Mouse (Mus musculus): ENCODE data around the gene Gab1.

Gab1 gene

DNA sequence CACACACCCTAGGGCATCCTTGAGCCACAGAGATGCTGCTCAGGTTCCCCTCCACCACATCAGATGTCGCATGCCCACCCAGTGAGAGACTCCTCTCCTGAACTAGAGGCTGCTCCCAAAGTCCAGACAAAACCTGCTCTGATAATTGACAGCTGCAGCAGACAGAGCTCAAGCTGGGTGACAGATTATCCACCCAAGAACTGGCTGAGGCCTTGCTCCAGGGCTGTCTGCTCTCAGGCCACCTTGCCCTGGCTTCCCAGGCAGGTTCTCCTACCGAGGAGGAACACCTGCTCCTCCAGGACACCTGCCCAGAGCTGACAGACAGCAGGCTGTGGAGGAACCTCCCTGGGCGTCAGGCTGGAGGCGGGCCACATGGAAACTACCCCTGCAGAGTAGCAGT, 7.6 kb downstream of the Gab1 start:
- no peak for DNase-seq (ENCODE audit: low spot score)

DNA sequence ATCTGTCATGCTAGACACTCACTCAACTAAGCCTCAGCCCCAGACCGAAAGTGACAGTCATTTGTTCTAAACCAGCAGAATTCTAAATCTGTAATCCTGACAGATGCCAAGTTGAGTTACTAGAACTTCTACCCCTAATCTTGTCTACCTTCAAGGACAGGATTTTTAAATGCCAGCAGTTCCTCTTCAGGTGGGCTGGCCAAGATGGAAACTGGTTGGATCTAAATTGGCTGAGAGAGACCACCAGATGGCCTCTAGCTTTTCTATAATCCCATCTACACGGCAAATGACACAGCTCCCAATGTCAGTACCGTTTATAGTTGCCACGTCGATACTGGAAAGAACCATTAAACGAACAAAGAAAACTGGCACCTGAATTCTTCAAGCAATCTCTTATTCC, 8.9 kb downstream of the Gab1 start:
- DNase-seq (ENCODE audit: low spot score) = no peak

DNA sequence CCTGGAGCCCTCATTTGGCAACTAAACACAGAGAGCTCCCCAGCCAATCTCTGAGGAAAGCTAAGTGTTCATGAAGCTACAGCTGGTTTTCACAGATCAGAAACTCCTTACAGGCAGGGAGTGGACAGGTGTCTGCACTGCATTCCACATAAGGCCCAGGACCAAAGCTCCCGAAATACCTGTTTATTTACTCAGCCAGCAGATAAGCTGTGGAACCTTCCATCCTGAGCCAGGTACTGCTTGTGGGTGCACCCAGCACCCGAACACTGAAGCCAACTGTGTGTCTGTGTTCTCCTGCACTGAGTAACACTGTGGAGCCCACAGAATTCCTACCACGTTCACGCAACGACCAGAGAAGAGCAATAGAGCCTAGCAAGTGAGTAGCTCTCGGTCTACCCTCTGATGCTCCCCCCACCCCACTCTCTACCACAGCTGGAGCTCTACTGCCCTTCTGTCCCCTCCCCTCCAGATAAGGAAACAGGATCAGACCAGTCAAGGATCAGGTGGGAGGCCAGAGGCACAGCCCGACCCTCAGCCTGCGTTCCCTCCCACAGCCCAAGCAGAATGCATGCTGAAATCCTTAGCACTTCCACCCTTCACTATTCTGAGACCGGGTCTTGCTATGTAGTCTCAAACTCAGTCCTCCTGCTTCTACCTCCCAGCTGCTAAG, 9.6 kb downstream of the Gab1 start:
- no peak for DNase-seq (ENCODE audit: low spot score)

DNA sequence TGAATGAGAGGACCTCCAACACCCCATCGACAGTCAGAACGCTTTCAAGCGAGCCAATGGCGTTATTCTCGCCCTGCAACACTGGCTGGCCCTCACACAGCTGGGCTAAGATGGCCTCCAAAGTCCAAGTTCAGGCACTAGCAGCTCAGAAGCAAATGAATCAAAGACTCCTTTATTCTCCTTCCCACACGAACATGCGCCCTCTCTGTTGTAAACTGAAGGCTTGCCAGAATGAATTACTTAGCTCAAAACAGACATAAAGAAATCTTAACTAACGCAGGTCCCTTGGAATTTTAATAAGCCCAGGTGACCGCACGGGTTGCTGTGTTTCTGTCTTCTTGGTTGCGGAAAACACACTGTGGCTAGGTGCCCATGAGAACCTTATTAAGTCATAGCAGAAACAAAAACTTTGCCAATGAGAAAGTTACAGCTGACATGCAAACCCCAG, 10.4 kb downstream of the Gab1 start:
- DNase-seq (ENCODE audit: low spot score) = no peak

DNA sequence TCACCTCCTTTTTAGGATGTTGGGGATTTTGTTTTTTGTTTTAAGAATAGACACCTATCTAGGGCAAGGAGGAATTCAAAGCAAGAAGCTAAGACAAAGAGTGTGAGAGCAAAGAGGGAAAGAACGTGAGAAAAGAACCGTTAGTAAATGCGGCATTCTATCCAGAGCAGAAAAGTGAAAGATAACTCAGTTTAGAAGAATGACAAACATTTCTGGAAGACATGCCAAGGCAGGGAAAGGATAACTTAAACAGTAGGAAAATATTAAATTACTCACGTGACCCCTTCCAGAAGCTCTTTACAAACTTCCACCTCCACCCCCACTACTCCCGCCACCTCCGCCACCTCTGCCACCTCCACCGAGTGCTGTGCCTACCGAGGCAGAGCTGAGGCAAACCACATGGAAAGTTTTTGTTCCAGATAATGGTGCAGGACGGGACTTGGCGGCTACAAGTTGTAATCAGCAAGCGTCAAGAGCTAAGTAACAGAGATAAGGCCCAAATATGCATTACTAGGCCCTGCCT, 11.5 kb downstream of the Gab1 start:
- DNase-seq (ENCODE audit: low spot score) = no peak

DNA sequence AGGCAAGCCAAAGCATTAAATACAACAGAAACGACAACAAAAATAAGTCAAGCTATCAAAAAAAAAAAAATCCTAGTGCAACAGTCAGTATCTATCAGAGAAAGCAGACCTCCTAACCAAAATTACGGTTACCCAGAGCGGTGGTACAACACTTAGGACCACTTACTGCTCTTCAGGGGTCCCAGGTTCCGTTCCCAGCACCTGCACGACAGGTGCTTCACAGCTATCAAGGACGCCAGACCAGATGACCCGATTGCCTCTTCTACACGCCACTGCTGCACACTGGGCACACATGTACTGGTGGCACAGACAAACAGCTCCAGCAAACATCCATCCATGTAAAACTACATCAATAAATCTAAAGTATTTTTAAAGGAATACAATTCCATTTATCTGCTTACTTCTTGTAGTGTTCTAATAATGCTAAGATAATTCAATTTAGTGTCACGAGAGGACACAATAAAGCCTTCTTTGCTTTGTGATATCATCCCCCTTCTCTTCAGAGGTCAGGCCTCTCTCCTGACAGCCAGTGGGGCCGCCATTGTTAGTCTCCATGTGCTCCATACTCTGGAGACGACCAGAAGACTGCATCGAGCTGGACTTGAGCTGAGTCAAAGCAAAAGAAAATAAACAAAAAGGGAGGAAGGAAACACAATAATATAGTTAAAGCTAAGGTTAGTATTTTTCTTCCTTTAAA, 12.2 kb downstream of the Gab1 start:
- no peak for DNase-seq (ENCODE audit: low spot score)

DNA sequence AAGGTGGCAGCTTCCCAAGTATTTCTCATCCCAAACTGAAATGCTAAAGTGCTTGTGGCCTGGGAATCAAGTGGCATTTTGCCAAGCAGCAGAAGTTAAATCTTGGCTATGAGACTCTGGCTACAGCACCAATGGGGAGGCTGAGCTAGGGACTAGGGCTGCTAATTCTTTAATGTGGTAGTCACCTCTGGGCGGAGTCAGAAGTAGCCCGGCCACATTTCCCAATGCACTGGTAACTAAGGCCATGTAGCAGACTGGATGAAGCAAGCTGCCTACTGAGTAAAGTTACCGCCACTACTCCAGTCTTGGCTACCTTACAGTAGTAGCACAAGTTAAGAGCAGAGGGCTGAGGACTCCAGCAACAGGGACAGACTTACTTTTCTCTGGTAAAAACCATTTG, 12.7 kb downstream of the Gab1 start:
- no peak for DNase-seq (ENCODE audit: low spot score)

DNA sequence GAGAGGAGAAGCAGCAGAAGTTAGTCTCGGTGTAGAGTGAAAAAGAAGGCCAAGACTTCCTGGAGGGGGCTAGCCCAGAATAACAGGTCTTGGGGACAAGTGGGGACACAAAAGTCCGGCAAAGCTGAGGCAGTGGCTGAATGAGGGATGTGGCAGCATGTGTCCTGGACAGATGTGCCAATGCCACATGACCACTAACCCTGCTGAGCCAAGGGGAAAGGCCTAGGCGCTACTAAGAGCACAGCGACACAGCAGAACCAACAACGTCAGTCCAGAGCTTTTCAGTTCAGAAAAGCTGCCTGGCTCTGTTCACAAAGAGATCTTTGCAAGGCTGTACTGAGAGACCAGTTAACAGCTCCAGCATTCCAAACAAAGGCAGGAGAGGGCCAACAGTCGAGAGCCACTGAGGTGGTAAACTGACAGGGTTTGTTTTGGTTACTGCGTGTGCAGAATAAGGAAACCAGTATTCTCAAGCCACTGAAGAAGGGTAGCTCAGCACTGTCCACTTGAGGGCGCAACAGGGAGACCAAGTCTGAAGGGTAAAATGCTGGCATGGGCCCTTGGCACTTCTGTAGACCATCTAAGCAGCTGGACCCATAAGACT, 15.0 kb downstream of the Gab1 start:
- no peak for DNase-seq (ENCODE audit: low spot score)

DNA sequence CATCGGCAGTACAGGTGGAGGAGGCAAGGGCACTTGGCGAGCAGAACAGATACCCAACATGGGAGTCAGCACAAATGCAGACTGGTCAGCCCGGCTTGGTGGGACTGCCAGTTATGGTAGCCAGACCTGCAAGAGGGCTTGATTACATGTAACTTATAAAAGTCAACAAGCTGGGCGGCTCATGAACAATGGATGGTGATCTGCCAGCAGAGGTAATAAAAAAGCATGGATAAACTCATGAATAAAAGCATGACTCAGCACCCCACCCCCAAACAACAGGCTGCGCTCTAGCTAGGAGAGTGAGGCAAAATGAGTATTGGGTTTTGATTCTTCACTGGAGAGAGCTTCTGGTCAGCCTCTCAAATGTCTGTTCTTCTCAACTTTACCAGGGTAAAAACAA, 16.9 kb downstream of the Gab1 start:
- no peak for DNase-seq (ENCODE audit: low spot score)

DNA sequence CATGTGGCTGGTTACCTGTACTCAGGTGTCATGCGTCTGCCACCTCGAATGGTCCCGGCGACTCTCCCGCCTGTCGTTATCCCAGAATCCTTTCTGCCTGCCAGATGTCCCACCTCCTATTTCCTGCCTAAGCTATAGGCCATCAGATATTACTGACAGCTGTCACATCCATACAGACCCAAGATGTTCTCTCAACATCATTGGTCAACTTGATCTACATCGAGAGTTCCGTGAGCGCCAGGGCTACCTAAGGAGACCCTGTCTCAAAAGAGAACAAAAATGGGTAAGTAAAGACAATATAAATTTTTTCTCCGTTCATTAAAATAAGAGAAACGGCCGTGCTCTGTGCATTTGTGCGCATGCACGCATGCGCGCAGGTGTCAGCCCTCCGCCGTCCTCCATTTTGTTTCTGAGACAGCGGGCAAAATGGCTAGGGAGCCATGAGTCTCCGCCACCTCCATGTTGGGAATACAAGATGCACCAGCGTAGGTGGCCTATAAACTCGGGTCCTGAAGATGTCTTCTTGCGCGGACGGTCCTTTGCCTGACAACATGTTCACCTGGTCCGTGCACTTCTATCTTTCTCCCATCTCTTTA, 21.0 kb downstream of the Gab1 start:
- no peak for DNase-seq (ENCODE audit: low spot score)

DNA sequence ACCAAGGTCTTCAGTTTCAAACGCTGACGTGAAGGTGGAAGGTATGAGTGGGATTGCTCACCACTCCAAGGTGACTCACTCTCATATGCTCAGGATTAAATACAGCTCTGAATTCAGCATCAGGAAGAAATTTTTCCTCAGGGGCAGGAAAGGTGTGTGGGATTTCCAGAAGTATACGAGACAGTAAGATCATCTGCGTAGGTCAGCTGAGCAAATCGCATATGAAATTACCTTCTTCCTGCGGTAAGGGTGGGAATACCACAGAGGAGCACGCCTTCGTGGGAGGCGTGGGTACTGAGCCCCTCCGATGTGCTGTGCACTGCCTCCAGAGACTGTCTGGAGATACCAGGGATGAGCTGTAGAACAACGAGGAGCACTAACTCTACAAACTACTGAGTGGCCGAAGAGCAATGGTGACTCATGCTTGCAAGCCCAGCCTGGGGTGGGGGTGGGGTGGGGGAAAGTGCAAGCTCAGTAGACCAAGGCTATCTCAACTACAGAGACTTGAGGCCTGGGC, 22.4 kb downstream of the Gab1 start:
- DNase-seq (ENCODE audit: low spot score) = no peak

DNA sequence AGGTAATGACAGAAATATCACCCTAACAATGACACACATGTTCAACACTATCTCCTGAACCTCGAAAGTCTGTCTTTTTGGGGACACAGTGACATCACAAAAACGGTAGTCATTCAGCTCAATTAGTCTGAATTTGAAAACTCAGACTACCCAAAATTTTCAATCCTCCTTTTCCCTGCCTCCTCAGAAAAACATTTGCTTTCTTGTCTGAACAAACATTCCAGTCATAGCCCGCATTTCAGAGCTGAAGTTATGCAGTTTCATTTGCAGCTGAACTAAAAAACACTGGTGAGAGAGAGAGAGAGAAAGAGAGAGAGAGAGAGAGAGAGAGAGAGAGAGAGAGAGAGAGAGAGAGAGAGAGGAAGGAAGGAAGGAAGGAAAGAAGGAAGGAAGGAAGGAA, 23.2 kb downstream of the Gab1 start:
- no peak for DNase-seq (ENCODE audit: low spot score)

DNA sequence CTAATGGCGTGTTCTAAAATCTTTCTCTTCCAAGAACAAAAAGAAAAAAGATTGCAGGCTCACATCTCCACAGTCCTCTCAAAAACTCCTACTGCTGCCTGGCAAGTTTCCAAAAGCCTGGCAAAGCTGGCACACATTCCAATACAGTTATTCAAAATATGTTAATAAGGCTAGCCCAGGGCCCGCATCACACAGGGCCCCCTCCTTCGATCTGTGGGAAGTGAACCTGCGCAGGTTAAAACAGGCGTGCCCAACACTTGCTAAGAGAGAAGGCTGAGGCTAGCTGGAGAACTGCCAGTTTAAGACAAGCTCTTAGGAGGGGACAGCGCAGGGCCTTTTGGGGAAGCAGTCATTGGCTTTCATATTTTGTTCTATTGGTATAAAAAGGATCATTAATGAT, 23.7 kb downstream of the Gab1 start:
- no peak for DNase-seq (ENCODE audit: low spot score)

DNA sequence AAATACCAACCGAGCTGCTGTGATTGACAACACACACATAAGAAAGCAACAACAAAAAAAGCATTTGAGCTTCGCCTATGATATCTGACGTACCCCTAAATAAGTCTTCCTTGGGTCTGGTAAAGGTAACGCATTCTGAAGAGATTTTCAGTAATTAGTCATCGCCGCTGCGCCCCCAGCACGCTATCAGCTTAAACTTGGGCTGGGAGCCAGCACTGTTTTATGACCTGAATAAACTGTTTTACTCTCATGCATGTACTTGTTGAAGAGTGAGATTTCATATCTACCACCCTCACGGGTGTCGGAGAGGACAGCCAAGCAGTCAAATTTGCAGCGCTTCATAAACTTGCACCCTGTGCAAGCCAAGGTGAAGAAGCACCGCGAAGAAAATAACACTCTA, 26.7 kb downstream of the Gab1 start:
- DNase-seq (ENCODE audit: low spot score) = no peak

DNA sequence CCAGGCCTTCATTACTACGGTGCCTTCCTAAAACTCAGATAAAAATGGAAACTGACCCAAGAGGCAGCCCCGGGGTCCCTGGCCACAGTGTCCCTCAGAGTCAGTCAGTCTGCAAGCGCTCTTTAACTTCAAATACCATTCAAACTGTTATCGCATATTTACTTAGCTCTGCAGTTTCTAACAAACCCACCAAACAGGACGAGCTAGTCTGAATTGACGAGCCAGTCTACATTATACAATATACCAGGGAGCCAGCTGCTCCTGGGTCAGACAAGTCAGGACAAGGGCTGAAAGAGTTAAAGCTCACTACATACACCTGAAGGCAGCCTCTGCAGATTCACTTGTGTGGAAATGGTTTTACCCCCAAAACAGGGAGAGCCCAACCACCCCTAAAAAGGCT, 27.1 kb downstream of the Gab1 start:
- no peak for DNase-seq (ENCODE audit: low spot score)

DNA sequence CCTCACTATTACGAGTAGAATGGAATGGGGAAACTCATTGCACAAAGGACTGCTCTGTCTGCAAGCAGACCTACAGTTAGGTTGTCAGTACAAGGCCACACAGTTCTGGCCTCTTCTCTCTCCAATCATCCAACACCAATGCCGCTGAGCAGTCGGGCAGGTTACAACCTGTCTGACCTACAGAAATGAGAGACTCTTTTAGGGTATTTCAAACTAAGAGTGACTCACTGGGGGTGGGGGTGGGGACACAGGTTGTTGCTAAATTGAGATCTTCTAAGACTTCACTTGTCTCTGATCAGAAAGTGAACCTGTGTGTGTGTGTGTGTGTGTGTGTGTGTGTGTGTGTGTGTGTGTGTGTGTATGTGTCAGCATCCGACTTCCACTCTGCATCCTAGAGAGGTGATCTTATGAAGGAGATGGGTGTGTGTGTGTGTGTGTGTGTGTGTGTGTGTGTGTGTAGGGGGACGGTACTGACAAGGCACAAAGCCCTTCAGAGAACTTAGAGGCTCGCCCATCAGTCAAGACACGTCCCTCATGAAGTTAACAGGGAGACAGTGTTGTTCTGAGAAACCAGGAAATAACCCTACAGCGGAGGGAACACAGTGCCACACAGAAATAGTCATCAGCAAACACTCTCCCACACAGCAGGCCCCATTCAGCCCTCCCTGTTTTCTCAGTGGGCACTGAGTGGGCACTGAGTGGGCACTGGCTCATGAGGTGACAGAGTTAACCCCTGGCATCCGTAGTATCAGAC, 27.7 kb downstream of the Gab1 start:
- no peak for DNase-seq (ENCODE audit: low spot score)

DNA sequence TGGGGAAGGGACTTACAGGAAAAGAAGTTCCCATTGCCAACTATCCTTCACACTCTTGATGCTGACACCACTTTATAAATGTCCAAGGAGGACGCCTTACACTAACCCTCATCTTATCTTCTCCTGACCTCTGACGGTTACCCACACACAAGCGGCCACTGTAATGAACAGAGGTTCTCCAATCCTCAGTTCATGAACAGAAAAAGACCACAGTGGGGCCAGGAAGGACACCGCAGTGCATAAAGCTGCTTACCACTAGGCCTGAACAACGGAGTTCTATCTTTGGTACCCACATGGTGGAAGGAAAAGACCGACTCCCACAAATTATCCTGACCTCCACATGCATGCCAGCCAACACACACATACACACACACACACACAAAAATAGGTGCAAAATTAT, 28.7 kb downstream of the Gab1 start:
- DNase-seq (ENCODE audit: low spot score) = no peak

DNA sequence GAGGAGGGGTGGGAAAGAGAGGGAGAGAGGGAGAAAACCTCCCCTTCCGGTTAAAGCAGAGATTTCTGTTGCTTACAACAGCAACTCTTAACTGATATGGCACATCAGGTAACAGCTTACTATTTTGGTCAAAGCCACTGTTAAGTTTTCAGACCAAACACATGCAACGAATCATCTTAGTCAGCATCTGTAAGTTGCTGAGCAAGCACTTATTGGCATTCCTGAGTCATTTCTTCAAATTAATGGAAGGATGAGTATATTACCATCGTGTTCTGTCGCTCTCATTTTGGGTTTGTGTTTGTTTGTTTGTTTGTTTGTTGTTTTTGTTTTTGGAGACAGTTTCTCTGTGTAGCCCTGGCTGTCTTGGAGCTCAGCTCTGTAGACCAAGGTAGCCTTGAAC, 30.3 kb downstream of the Gab1 start:
- no peak for DNase-seq (ENCODE audit: low spot score)

DNA sequence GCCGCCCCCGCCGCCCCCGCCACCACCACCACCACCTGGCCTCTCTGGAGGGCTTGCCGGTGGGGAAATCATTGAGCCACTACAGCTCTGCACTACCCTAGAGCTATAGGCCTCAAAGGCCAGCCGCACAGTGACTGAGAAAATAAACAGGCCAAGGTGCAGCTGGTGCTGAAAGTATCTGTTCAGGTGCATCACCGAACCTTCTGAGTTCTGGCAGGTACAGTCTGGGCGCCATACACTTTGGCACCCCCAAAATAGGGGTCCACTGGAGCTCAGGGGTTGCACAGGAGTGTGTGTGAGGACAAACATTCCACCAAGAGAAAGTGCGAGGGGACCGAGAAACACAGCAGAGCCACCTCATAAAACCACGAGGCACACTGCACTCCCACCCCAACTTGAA, 31.7 kb downstream of the Gab1 start:
- no peak for DNase-seq (ENCODE audit: low spot score)

DNA sequence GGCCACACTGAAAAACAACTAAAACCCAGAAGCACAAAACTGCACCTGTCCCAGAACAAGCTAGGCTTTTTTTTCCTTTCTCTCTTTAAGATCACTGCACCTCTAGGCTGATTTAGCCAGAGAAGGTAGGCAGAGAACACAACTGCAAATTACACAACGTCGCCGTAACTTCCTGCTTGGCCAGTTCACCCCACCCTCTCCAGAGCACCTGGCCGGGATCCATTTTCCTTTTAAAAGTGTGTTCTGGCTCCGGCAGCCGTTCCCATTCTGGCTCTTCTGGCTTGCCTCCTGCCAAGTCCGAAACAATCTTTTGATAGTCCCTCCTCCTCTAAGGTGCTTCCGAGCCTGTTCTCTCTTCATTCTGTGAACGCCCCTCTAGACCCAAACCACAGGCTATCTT, 32.4 kb downstream of the Gab1 start:
- no peak for DNase-seq (ENCODE audit: low spot score)

DNA sequence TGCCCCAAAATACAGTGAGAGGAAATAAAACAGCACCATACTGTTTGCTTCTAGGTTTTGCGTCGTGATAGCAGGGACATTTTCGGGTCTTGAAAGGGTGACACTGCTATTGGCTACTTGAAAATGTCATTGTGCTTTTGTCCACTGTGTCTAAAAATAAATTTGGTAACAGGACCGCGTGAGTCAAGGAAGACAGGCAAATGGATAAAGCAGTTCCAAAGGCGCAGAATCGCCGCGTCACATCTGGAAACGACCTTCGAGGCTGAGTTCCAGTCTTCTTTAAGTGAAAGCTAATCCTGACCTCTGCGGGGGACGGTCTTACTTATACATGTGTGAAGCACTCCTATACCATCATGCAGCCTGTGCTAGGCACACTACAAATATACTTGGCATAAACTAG, 35.0 kb downstream of the Gab1 start:
- no peak for DNase-seq (ENCODE audit: low spot score)

All from T-cell, adult 2 months (primary cell).